Mouse (Mus musculus) C3H10T1/2 (cell line): Measurements from ENCODE around the gene Xaf1. TPM values are rescaled to one million over a fixed set of nuclear protein-coding genes. Genes with fewer than 3 reads are reported as not detected.

ENCODE experiments used
- polyA plus RNA-seq, 2 experiments: library from polyadenylated mRNA; unstranded; fragments of >200 nt; fragmentation: generic; extraction: Trizol; gene quantifications; one replicate each; pipeline ENCODE4 v1.2.1; 2012; ENCODE audit warnings: missing spikeins in 2 of 2

The Xaf1 gene
- 10 to 100 TPM in 1 of 2 experiments, 1 to 10 TPM in 1; 2.1 to 28.9 TPM for polyA plus RNA-seq

DNA sequence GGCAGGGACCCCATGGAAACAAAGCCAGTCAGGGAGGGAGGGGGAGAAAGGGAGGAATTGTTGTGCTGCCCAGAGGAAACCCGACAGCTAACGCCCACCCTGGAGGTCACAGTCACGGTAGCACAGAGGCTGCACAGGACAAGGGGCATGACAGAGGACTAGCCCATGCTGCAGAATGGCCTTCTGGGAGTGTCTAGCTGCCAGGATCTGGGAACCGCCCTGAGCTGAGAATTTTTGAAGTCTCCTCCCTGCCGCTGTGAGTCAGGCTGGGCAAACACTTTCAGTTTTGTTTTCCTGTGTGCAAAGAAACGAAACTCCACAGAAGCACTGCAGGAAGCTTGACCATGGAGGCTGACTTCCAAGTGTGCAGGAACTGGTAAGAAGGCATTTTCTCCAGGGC lies at the start of gene Xaf1:
Xaf1 (plus strand) TSS at position 296 of the 400 bp plus-strand sequence.

GRCm38 (mm10) chr11:72266960-72267560 lies 34.4 kb upstream of the Xaf1 start, which contains the start of gene Slc13a5:
Slc13a5 (minus strand) TSS chr11:72267222.

DNA sequence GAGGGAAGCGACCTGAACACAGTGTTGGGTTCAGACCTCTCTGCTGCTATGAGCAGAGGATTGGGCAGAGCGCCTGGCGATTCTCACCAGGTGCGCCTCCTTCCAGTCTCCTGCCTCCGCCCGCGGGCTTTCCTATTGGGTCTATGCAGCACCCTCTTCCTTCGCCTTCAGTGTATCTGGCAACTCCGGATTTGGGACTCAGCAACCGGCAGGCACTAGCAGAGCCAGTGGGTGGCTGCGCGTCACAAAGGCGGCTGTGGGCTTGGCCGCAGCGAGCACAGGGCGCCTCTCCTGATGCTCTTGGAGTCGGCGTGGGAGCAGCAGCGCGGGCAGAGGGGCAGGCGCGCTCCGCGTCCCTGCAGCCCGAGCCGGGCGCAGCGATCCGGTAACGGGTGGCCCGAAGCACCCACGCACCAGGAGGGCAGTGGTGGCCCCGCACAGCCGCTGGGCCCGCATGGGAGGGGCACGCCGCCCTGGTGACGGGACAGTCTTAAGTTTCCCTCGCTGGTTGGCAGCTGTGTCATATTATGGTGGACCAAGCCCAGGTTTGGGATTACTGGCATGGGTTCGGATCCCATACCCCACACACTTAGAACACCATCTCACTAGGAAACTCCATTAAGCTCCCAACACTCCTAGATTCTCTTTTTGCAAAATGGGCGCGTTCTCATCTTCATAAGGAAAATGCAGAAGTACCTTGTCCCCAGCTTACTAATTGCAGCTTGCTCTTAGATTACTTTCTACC lies 12.9 kb downstream of the Xaf1 start, which contains the start of gene Fbxo39:
Fbxo39 (plus strand) TSS at position 294 of the 745 bp plus-strand sequence.

GRCm38 (mm10) chr11:72362347-72362741 lies 60.9 kb downstream of the Xaf1 start, which contains the start of gene Tekt1:
Tekt1 (minus strand) TSS chr11:72362442.

Other genes with a start within 250 kb of the Xaf1 start
- gene Pitpnm3, start 165.9 kb upstream of the Xaf1 start, polyA plus RNA-seq: under 1 TPM; under 0.01 to 0.04 TPM
- gene Gm43951, start 94.8 kb upstream of the Xaf1 start, polyA plus RNA-seq: under 1 TPM; 0.02 to 0.51 TPM
- gene 4933427D14Rik, start 94.2 kb upstream of the Xaf1 start, polyA plus RNA-seq: 1 to 10 TPM in 1 of 2 experiments, under 1 TPM in 1; 0.66 to 5.7 TPM
- gene Txndc17, start 94.1 kb upstream of the Xaf1 start, polyA plus RNA-seq: 100 to 1,000 TPM in 1 of 2 experiments, 10 to 100 TPM in 1; 33.7 to 153 TPM
- 10 to 100 TPM in 1 of 2 experiments, 1 to 10 TPM in 1; 3.2 to 18.8 TPM for gene Med31, start 86.0 kb upstream of the Xaf1 start, polyA plus RNA-seq
- not detected for gene Slc13a5, start 34.4 kb upstream of the Xaf1 start, polyA plus RNA-seq
- gene Fbxo39, start 12.8 kb downstream of the Xaf1 start, polyA plus RNA-seq: not detected
- not detected for gene Tekt1, start 60.8 kb downstream of the Xaf1 start, polyA plus RNA-seq
- gene Smtnl2, start 110.1 kb downstream of the Xaf1 start, polyA plus RNA-seq: under 1 TPM; 0.01 to 0.06 TPM
- under 1 TPM in 1 of 2 experiments, not detected in 1; 0.15 TPM for gene Ggt6, start 133.9 kb downstream of the Xaf1 start, polyA plus RNA-seq
- gene Mybbp1a, start 139.7 kb downstream of the Xaf1 start, polyA plus RNA-seq: 100 to 1,000 TPM in 1 of 2 experiments, 10 to 100 TPM in 1; 97.3 to 256 TPM
- gene Spns2, start 188.3 kb downstream of the Xaf1 start, polyA plus RNA-seq: under 1 TPM; 0.07 to 0.46 TPM
- under 1 TPM; 0.22 to 0.59 TPM for gene Spns3, start 248.9 kb downstream of the Xaf1 start, polyA plus RNA-seq